Mouse (Mus musculus) neutrophil, adult 5-6 weeks (primary cell): ENCODE results near the gene Arid5b. TPM values are rescaled to one million over a fixed set of nuclear protein-coding genes. Genes with fewer than 3 reads are reported as not detected.

Source experiments
- ATAC-seq: fragments of 151-379, 151-347 bp; 2 replicates; pipeline ENCODE4 v1.8.0; 2017; ENCODE audit warnings: mild to moderate bottlenecking, moderate TSS enrichment; ENCODE audit not compliant: insufficient number of reproducible peaks, poor library complexity, low FRiP score, severe bottlenecking; ENCODE audit errors: extremely low read depth
- total RNA-seq: library from RNA; stranded (forward); fragments of 200-1000 nt; gene quantifications from 2 replicates; pipeline ENCODE4 v1.2.3, GENCODE M21; 2017

Arid5b gene
- total RNA-seq, 1 experiment from 2014 or later, result 41.2 TPM

GRCm38 (mm10) chr10:68087722-68088121 lies 190.8 kb downstream of the Arid5b start:
- ATAC-seq, result no peak

- ATAC-seq, result no peak
These were observed 191.6 kb downstream of the Arid5b start for GRCm38 (mm10) chr10:68086973-68087372.

- ATAC-seq, result peak; percentile 86
These were observed 193.0 kb downstream of the Arid5b start for GRCm38 (mm10) chr10:68085574-68085973.

DNA sequence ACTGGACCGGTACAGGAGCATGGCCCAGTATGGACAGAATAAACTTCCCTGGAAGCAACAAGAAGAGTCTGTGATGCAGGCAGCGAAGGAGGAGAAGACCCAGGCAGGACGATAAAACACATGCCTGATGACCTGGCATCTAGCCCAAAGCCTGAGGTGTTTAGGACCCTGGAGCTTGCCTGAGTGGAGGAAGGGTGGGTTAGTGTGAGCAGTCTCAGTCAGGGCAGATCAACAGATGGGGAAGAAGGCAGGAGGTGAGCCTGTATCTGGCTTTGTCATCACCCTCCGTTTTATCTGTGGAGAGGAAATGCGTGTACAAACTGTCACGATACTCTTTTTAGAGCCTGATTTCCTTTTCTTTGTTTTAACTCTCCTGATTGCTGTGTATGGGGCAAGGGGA lies 196.8 kb downstream of the Arid5b start:
- ATAC-seq, result no peak

DNA sequence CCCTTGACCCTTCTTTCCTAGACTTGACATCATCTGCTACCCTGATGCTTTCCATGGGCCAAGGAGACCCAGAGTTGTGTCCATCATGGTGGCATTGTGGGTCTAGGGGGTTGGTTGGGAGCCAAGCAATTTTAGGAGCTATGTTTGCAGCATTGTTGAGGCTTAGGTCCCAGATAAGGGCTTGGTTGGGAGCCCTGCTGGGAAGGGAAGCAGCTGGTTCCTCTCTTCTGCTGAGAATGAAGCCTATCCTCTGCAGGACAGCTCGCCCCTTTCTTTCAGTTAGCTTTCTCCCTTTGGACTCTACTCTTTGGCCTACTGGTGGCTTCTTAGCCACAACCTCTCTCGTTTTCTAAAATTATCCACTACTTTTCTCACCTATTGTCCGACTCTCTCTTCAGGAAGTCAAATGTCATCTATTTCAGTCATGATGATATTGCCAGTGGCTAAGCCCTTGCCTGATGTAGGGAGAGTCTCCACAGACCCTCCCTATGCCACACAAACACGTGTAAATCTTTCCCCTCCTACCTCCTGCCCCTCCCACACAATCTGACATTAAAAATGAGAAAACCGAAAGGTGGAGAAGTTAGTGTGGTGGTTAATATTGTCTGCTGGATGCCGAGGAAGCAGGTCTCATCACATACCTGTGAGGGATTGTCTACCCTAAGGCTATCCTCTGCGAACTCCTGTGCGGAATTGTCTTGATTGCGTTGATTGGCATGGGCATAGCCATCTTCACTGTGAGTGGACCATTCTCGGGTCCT lies 198.4 kb downstream of the Arid5b start:
- no peak for ATAC-seq

GRCm38 (mm10) chr10:68078708-68079107 lies 199.8 kb downstream of the Arid5b start:
- ATAC-seq, result no peak

GRCm38 (mm10) chr10:68075181-68075580 lies 203.4 kb downstream of the Arid5b start:
- ATAC-seq, result peak; percentile 66; the same call in 1 of the 2 replicates

DNA sequence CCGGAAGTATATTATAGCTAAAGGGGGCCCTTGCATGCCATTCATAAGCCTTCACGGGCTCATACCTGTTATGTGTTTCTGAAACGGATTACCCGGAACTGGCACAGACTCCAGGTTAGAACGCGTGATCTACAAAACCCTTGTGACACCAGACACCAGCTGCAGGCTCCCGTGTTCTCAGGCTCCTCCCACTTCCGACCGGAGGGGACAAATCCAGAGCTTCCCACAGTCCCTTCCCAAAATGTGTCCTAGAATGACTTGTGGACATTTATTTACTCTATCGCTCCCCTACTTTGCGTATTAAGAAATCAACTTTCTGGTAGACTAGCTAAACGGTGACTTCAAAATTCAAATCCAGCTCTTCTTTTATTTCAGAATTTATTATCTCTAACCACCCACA lies 204.2 kb downstream of the Arid5b start:
- ATAC-seq, result no peak

DNA sequence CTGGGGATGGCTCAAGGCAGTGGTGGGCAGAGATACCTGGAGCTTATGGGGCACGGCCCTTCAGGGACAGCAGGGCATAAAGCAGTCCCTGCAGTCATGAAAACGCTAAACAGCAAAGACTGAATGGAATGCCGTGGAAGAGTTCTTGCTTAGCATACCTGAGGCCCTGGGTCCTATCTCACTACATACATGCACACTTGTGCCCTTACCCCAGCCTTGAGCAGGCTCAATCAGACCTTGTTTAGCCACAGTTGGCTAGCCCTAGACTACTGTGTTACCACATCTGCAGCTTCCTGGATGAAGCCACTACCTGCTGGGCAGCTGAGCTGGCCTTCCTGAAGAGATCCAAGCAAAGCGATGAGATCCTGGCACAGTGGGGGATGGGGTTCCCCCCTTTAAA lies 205.9 kb downstream of the Arid5b start:
- no peak for ATAC-seq

DNA sequence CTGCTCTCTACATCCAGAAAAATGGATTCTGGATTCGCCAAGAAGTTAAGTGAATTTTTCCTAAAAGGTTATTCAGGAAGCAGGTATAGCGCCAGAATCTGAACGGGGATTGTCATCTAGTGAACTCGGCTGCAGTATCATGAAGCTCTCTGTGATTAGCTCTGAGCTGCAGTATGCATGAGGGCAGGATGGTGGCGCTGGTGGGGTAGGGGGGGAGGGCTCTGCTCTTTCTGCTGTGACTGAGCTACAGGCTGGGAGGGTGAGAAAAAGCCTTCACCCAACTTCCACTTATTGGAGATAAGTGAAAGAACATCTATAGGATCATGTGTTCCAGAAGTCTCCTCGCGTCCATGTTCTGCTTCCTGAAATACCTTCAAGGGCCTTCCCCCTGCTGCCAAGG lies 207.5 kb downstream of the Arid5b start:
- no peak for ATAC-seq

GRCm38 (mm10) chr10:68068426-68068825 lies 210.1 kb downstream of the Arid5b start:
- no peak for ATAC-seq

GRCm38 (mm10) chr10:68067961-68068360 lies 210.6 kb downstream of the Arid5b start:
- ATAC-seq, result no peak

- ATAC-seq, result no peak
These were observed 212.4 kb downstream of the Arid5b start for GRCm38 (mm10) chr10:68066173-68066572.

DNA sequence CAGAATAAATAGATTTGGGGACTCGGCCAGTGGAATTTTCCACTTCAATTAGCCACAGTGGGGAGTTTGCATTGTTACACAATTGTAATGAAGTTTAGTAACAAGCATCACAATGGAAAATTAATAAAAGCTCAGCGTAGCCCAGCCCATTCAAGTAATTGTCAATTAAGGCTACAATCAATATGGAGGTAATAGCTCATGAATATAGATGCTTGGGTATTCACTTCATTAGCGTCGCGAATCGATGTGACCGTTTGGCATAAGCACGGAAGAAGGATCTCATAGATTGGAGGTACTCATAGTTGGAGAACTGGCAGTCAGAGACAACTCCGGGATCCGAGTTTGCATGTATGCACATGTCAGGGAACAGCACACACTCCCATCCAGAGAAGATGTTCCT lies 214.0 kb downstream of the Arid5b start:
- no peak for ATAC-seq

DNA sequence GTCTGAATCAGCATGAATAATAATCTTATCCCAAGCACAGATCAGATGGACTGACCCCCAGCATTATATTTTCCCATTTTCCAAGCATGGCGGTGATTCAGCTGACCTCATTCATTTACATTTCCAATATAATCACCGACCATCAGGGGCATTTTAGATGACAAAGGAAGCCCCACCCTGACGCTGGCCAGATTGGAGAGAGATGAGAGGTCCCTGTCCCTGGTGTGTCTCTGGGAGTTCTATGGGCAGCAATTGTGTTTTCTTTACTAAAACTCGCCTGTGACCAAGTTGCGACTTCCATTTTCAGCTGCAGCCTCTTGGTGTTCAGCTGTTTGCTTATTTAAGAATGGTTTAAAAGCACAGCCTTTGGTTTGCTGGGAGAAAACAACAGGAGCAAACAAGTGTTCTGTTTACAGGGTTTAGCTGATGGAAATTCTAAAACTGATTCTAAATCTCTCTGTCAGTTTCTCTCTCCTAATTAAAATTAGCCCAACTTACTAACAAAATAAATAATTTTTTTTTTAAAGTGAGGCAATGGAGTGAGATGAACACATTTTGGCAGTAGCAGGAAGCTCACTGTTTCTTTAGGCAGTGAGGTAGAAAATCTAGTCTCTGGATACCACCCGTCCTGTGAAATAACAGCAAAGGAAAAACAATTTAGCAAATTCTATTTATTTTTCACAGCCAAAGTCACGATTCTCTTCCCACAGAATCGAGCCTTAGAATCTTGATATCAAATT lies 214.6 kb downstream of the Arid5b start:
- ATAC-seq, result no peak

- no peak for ATAC-seq
These were observed 217.3 kb downstream of the Arid5b start for GRCm38 (mm10) chr10:68061249-68061615.

GRCm38 (mm10) chr10:68060590-68061248 lies 217.8 kb downstream of the Arid5b start:
- no peak for ATAC-seq

GRCm38 (mm10) chr10:68058378-68058777 lies 220.2 kb downstream of the Arid5b start:
- ATAC-seq, result no peak

GRCm38 (mm10) chr10:68057841-68058240 lies 220.7 kb downstream of the Arid5b start:
- peak; percentile 39; the same call in 1 of the 2 replicates for ATAC-seq

- ATAC-seq, result no peak
These were observed 223.8 kb downstream of the Arid5b start for GRCm38 (mm10) chr10:68054706-68055105.
